7 mouse cellular contexts compared by ENCODE assay signal in the genomic region with DNA sequence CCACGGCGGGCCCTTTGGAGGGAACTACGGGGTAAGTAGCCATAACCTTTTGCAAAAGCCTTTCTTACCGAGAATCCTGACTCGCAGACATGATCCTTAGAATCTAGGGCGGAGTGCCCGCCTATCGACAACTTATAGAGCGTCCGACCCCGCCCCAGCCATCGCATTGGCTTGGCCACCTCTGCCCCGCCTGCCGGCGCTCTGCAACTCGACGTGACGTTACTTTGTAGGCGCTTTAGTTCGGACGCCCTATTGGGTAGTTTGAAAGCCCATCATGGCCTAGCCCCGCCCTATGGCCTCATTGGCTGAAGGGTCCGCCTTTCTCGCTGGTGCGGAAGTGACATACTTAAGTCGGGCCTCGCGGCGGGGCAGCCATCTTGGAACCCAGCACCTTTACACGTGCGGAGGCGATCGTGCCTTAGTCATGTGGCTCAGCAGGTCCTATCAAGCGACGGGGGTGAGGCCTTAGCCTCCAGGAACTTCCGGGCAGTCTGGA. TPM values are rescaled to one million over a fixed set of nuclear protein-coding genes. Genes with fewer than 3 reads are reported as not detected.
DNase-seq lines count a peak whose midpoint lies in the region; ATAC-seq lines count a peak whose summit lies in the region.

A gene (minus strand): TSS at position 213 of the 496 bp plus-strand sequence.

- H3K9me3 ChIP-seq in intestine, embryonic 16.5 days (ENCODE audit: control insufficient read depth, low read length), result no peaks in the 10 kb centered on the region
- H3K9me3 ChIP-seq in midbrain, embryonic 11.5 days (ENCODE audit: control insufficient read depth, low read length), result no peaks in the 10 kb centered on the region

- H3K9ac ChIP-seq in intestine, embryonic 16.5 days (ENCODE audit: low read depth, low read length), result peak within 1 kb of the TSS; percentile 99
- H3K9ac ChIP-seq in midbrain, embryonic 11.5 days (ENCODE audit: low read length), result peak within 1 kb of the TSS; percentile 100

- under 1% methylated on average over 36 of the region's 36 CpGs for WGBS in intestine, embryonic 16.5 days
- WGBS in midbrain, embryonic 11.5 days, result under 1% methylated on average over 36 of the region's 36 CpGs

- peak; percentile 98 for ATAC-seq in intestine, embryonic 16.5 days
- peak; percentile 98 for ATAC-seq in midbrain, embryonic 11.5 days (ENCODE audit: low FRiP score)

- H3K36me3 ChIP-seq in intestine, embryonic 16.5 days (ENCODE audit: control insufficient read depth, insufficient read depth, low read length), result peaks cover 20% of the 10 kb centered on the region
- peaks cover 37% of the 10 kb centered on the region for H3K36me3 ChIP-seq in midbrain, embryonic 11.5 days (ENCODE audit: control insufficient read depth, insufficient read depth, low read length)

- peak within 1 kb of the TSS; percentile 55 for H3K4me2 ChIP-seq in intestine, embryonic 16.5 days (ENCODE audit: low read depth, low read length)
- peak within 1 kb of the TSS; percentile 94 for H3K4me2 ChIP-seq in midbrain, embryonic 11.5 days

- intact Hi-C loops in left cerebral cortex, postnatal 36 days (cut with DNase I), result loop anchor here (1.0 kb wide), 1 partner anchor 9 kb away; no protein-coding TSS in a partner anchor

- peaks cover 22% of the 10 kb centered on the region for H3K4me1 ChIP-seq in intestine, embryonic 16.5 days (ENCODE audit: control insufficient read depth, insufficient read depth, low read length)
- H3K4me1 ChIP-seq in midbrain, embryonic 11.5 days (ENCODE audit: control insufficient read depth, insufficient read depth, low read length), result peaks cover 21% of the 10 kb centered on the region

- peak within 1 kb of the TSS; percentile 99 for H3K27ac ChIP-seq in intestine, embryonic 16.5 days (ENCODE audit: low read length)
- H3K27ac ChIP-seq in midbrain, embryonic 11.5 days (ENCODE audit: low read depth, low read length), result peak within 1 kb of the TSS; percentile 91

- H3K4me3 ChIP-seq in intestine, embryonic 16.5 days (ENCODE audit: low read length), result peak within 1 kb of the TSS; percentile 99
- H3K4me3 ChIP-seq in midbrain, embryonic 11.5 days (ENCODE audit: low read depth, low read length), result peak within 1 kb of the TSS; percentile 100

- DNase-seq in adrenal gland, adult 8-10 months, result peak; percentile 100
- peak; percentile 100 for DNase-seq in embryo, embryonic 9.5 days (ENCODE audit: extremely low spot score)
- DNase-seq in gastrocnemius, postnatal 4 days (ENCODE audit: low spot score in 2 of 2), result peak; percentile 98 to 99
- peak; percentile 100 for DNase-seq in left cerebral cortex, postnatal 36 days (ENCODE audit: low spot score in 2 of 2)
- DNase-seq in midbrain, embryonic 11.5 days (ENCODE audit: low spot score, missing footprints), result peak; percentile 99
- peak; percentile 100 for DNase-seq in skeletal muscle tissue, adult 2 months (ENCODE audit: low read depth, low spot score)

- no peaks in the 10 kb centered on the region for H3K27me3 ChIP-seq in intestine, embryonic 16.5 days (replicated peaks; ENCODE audit: control insufficient read depth, insufficient read depth, low read length)
- H3K27me3 ChIP-seq in midbrain, embryonic 11.5 days (ENCODE audit: control insufficient read depth, insufficient read depth, low read length), result no peaks in the 10 kb centered on the region

RNA-seq across cellular contexts. Expression of the gene that starts here (rescaled TPM):
- total RNA-seq in adrenal gland, adult 8-10 months (2022), result 100 to 1,000 TPM; 500 to 614 (median 555) TPM
- total RNA-seq in gastrocnemius, postnatal 4 days (2021), result 100 to 1,000 TPM; 295 to 317 TPM
- 524 and 563 TPM in 2 replicates for polyA plus RNA-seq in intestine, embryonic 16.5 days (2015; fragmentation: Nextera tagmentation; extraction: Ambion mirVana)
- total RNA-seq in left cerebral cortex, postnatal 36 days (2021), result 100 to 1,000 TPM; 276 to 285 TPM
- 877 and 900 TPM in 2 replicates for polyA plus RNA-seq in midbrain, embryonic 11.5 days (2014; fragmentation: Nextera tagmentation; extraction: Ambion mirVana)

Comparison
In these comparisons a context has a peak if more than half of its experiments do, and no peak if none do; other contexts are left out.
1. Peak in every context shown above with its lines: DNase-seq, ATAC-seq, H3K4me3 ChIP-seq and H3K27ac ChIP-seq.